Mouse (Mus musculus) forebrain, embryonic 13.5 days (tissue): ENCODE measurements around the gene Cradd. TPM values are rescaled to one million over a fixed set of nuclear protein-coding genes. Genes with fewer than 3 reads are reported as not detected.

Experiments used
- ATAC-seq: fragments of 200-750 bp; cut with Nextera tagmentation; 2 replicates; pipeline ENCODE4 v1.8.0; 2017
- H3K27ac ChIP-seq: fragments of 300-500 bp; sonication (generic); 2 replicates; pipeline ENCODE4 v1.5.1; 2015; ENCODE audit warnings: inconsistent platforms, mild to moderate bottlenecking, moderate library complexity
- H3K27me3 ChIP-seq: fragments of 300-500 bp; sonication (generic); 2 replicates; pipeline ENCODE4 v1.6.1; 2015; ENCODE audit warnings: mild to moderate bottlenecking, inconsistent platforms
- H3K36me3 ChIP-seq: fragments of 300-500 bp; sonication (generic); 2 replicates; pipeline ENCODE4 v1.6.1; 2015; ENCODE audit warnings: mild to moderate bottlenecking, inconsistent platforms; ENCODE audit not compliant: poor library complexity, severe bottlenecking
- H3K4me1 ChIP-seq: fragments of 300-500 bp; sonication (generic); 2 replicates; pipeline ENCODE4 v1.6.1; 2015; ENCODE audit warnings: inconsistent platforms
- H3K4me2 ChIP-seq: fragments of 300-500 bp; sonication (generic); 2 replicates; pipeline ENCODE4 v1.6.1; 2015; ENCODE audit warnings: inconsistent platforms, mild to moderate bottlenecking, moderate library complexity
- H3K4me3 ChIP-seq: fragments of 300-500 bp; sonication (generic); 2 replicates; pipeline ENCODE4 v1.5.1; 2015; ENCODE audit warnings: mild to moderate bottlenecking, inconsistent platforms
- H3K9ac ChIP-seq: fragments of 300-500 bp; sonication (generic); 2 replicates; pipeline ENCODE4 v1.6.1; 2015; ENCODE audit warnings: mild to moderate bottlenecking, inconsistent platforms
- H3K9me3 ChIP-seq: fragments of 300-500 bp; sonication (generic); replicated peaks from 2 replicates; pipeline ENCODE4 v1.6.1; 2016; ENCODE audit warnings: inconsistent platforms
- WGBS: fragments of 180-500 bp; shearing (Covaris S2); methylation state at CpG from one replicate; pipeline ENCODE4 v1.1.7; 2015; 5-methylcytosine and 5-hydroxymethylcytosine counted together
- polyA plus RNA-seq: library from polyadenylated mRNA; unstranded; fragments of >200 nt; fragmentation: Nextera tagmentation; extraction: Ambion mirVana; gene quantifications from 2 replicates; pipeline ENCODE4 v1.2.1, GENCODE M21; 2015

The Cradd gene
- polyA plus RNA-seq, 1 experiment from 2014 or later, result 11.3 TPM

GRCm38 (mm10) chr10:95142844-95143435 is 181.0 kb downstream of the Cradd start:
- Histone ChIP-seq H3K27ac (peak overlapping the region; percentile 51), H3K36me3 (no peaks in the 10 kb centered on the region), H3K4me1 (peaks cover 57% of the 10 kb centered on the region), H3K9ac (peak overlapping the region; percentile 23; the same call in 1 of the 2 replicates), H3K4me2 (no peak overlapping the region), H3K27me3 (no peaks in the 10 kb centered on the region), H3K4me3 (no peak overlapping the region), H3K9me3 (no peaks in the 10 kb centered on the region)
- peak; percentile 67 for ATAC-seq
- 24% methylated on average over 11 of the region's 11 CpGs for WGBS

GRCm38 (mm10) chr10:95141075-95141474 is 182.9 kb downstream of the Cradd start:
- no peaks in the 10 kb centered on the region for H3K36me3 ChIP-seq
- 76% methylated on average over 3 of the region's 3 CpGs for WGBS
- no peak overlapping the region for H3K9ac ChIP-seq
- H3K4me1 ChIP-seq, result peaks cover 45% of the 10 kb centered on the region
- ATAC-seq, result no peak
- no peak overlapping the region for H3K4me3 ChIP-seq
- no peaks in the 10 kb centered on the region for H3K9me3 ChIP-seq
- H3K27me3 ChIP-seq, result no peaks in the 10 kb centered on the region
- no peak overlapping the region for H3K27ac ChIP-seq
- H3K4me2 ChIP-seq, result no peak overlapping the region

- Histone ChIP-seq H3K36me3 (no peaks in the 10 kb centered on the region), H3K4me3 (no peak overlapping the region), H3K9ac (no peak overlapping the region), H3K27ac (no peak overlapping the region), H3K9me3 (no peaks in the 10 kb centered on the region), H3K4me2 (no peak overlapping the region), H3K4me1 (peaks cover 37% of the 10 kb centered on the region), H3K27me3 (no peaks in the 10 kb centered on the region)
- ATAC-seq, result no peak
Observed at GRCm38 (mm10) chr10:95140191-95140590, 183.7 kb downstream of the Cradd start.

- Histone ChIP-seq H3K9me3 (no peaks in the 10 kb centered on the region), H3K27me3 (no peaks in the 10 kb centered on the region), H3K27ac (no peak overlapping the region), H3K36me3 (no peaks in the 10 kb centered on the region), H3K4me3 (no peak overlapping the region), H3K4me1 (peaks cover 32% of the 10 kb centered on the region), H3K9ac (no peak overlapping the region), H3K4me2 (no peak overlapping the region)
- ATAC-seq, result no peak
- 65% methylated on average over 8 of the region's 8 CpGs for WGBS
Observed at GRCm38 (mm10) chr10:95139645-95140044, 184.3 kb downstream of the Cradd start.

- Histone ChIP-seq H3K4me1 (no peaks in the 10 kb centered on the region), H3K27ac (no peak overlapping the region), H3K9ac (no peak overlapping the region), H3K4me3 (no peak overlapping the region), H3K9me3 (no peaks in the 10 kb centered on the region), H3K36me3 (no peaks in the 10 kb centered on the region), H3K27me3 (no peaks in the 10 kb centered on the region), H3K4me2 (no peak overlapping the region)
- WGBS, result 85% methylated on average over 4 of the region's 4 CpGs
- no peak for ATAC-seq
Observed at GRCm38 (mm10) chr10:95133057-95133456, 190.9 kb downstream of the Cradd start.

Other genes with a start within 250 kb of the Cradd start
- 91.6 and 97.8 TPM in 2 replicates for gene Socs2, start 93.0 kb upstream of the Cradd start, polyA plus RNA-seq
- 303 and 331 TPM in 2 replicates for gene Mrpl42, start 177.8 kb upstream of the Cradd start, polyA plus RNA-seq
- gene Ube2n, start 191.0 kb upstream of the Cradd start, polyA plus RNA-seq, result 482 and 484 TPM in 2 replicates
- 76.6 and 76.7 TPM in 2 replicates for gene Nudt4, start 240.0 kb upstream of the Cradd start, polyA plus RNA-seq